Mouse (Mus musculus) mature B cell (primary cell): ENCODE measurements around the gene A530084C06Rik.

Experiments
- in situ Hi-C: fragments of 300-500 bp; cut with MboI; formaldehyde crosslinking; loops from 2 replicates; pipeline ENCODE4 v1.14.3; 2019

A530084C06Rik gene

DNA sequence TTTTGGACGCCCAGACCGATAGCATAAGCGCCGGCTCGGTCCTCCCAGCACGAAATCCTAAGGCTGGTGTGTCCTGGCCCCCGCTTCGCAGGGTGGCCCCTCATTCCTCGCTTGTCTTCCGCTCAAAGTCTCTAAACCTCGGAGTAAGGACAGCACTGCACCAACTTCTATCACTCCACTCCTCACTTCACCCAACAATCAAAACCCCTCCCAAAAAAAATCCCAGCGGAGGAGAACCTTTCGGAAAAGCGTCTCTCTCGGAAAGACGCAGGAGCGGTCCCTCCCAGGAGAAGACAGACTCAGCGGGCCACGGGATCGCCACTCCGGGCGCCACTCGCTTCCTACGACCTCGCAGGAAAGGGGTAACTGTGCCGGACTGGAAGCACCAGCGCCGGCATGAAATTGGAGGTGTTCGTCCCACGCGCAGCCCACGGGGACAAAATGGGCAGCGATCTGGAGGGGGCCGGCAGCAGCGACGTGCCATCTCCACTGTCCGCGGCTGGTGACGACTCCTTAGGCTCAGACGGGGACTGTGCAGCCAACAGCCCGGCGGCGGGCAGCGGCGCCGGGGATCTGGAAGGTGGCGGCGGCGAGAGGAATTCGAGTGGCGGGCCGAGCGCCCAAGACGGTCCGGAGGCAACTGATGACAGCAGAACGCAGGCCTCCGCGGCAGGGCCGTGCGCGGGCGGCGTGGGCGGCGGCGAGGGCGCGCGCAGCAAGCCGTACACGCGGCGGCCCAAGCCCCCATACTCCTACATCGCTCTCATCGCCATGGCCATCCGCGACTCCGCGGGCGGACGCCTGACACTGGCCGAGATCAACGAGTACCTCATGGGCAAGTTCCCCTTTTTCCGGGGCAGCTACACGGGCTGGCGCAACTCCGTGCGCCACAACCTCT is at the start of gene A530084C06Rik:
Gene A530084C06Rik, minus strand, starts transcription at position 813 of the 898 bp plus-strand sequence.
- in situ Hi-C loops, result no loop called here

DNA sequence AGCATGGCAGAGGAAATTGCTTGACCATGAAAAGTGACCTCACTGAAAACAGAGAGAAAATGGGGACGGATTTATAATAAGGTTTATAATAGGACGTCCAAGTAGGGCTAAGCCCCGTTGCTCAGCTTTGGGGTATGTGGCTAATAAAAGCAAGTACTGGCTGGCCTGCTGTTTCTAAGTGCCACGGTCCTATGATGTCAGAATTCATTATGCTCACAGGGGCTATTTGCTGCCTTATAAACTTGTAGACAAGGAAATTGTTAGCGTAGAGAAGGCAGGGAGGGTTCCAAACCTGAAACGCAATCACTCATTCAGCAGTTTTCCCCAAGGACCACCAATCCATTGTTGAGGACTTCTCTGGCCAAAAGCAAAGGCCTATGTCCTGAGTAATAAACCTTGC is 44.8 kb upstream of the A530084C06Rik start:
- in situ Hi-C loops, result loop anchor here (25.0 kb wide), 1 partner anchor 1042 kb away; no protein-coding TSS in a partner anchor

DNA sequence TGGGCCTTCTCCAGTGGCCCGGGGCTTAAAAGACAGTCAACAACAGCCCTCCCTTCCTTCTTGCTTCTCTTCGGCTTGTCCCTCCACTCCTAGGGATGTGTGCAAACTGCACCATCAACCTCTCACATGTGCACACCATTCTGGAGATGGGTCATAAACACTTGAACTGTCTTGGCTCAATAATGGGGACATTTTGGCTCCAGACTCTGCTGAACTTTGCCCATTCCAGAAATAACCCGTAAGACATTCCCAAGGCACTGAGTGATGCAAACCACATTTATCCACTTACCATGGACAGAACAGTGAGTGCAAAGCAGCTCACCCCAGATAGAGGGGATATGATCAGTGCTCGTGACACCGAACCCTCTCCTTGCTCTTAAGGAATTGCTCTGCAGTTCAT is 40.4 kb upstream of the A530084C06Rik start:
- in situ Hi-C loops, result no loop called here

- in situ Hi-C loops, result no loop called here
These were observed 28.2 kb upstream of the A530084C06Rik start for GRCm38 (mm10) chr13:31587341-31587740.

DNA sequence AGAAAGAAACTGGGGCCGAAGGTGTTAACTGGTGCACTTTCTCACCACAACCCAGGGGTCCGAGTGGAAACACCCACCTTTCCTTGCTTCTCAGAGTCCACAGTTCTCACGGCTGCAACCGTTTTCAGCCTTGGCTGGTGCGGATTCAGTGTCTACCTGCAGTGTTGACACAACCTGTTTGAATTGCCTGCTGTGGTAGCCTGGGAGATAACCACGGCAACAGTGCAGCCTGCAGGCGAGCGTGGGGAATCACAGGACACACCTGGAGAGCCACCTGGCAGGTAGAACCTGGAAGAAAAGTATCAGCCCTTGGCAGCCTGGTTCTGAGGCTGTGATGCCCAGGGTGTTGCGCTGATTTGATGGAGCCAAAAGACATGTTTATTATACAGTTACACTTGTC is 20.7 kb upstream of the A530084C06Rik start:
- in situ Hi-C loops, result no loop called here

DNA sequence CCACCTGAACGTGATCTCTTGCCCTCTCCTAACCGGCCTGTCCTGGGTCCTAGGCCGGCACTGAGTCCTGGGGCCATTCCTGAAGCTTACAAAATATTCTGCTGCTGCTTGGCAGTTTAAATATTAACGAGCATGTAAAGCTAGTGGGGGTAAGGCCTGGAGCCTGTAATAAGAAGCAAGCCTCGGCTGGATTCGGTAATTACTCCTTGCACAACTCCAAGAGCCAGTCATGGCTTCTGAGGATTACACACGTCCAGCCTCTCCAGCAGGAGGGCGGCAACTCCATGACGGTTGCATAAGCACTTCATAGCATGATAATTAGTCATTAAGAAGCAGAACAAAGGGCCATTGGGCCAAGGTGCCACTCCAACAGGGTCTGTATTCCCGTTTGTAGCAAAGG is 19.3 kb upstream of the A530084C06Rik start:
- in situ Hi-C loops, result no loop called here

GRCm38 (mm10) chr13:31577576-31577975 is 18.4 kb upstream of the A530084C06Rik start:
- in situ Hi-C loops, result no loop called here

DNA sequence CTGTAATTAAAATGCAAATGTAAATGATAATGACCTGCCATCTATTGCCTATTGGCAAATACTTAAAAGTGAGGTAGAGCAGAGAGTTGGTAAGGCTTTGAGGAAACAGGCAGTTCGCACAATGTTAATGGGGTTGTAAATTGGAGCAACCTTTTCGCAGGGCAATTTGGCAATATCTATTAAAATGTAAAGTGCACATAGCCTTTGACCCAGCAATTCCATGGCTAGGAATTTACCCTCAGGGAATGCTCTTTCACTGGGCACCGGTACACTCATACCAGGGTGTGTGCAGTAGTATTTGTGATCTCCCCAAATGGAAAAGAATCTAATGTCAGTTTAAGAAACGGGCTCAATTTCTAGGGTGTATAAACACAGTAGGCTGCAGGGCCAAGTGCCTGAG is 17.6 kb upstream of the A530084C06Rik start:
- in situ Hi-C loops, result no loop called here

DNA sequence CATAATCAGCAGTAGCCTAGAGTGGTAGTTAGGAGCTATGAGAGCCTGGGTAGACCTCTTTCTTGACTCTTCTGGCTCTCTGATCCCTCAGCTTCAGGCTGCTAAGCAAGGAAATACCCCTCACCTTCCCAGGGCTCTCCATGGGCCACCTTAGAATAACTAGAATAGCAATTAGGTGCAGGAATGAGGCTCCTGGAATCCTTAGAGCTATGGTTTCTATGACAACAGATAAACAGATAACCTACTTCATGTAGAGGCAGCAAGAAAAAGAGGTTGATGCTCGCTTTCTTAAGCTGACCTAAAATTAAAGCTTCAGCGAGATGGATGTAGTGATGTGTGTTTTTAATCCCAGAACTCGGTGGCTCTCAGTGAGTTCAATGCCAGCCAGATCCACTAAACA is 15.5 kb upstream of the A530084C06Rik start:
- in situ Hi-C loops, result no loop called here

GRCm38 (mm10) chr13:31572806-31573508 is 13.8 kb upstream of the A530084C06Rik start:
- in situ Hi-C loops, result no loop called here

DNA sequence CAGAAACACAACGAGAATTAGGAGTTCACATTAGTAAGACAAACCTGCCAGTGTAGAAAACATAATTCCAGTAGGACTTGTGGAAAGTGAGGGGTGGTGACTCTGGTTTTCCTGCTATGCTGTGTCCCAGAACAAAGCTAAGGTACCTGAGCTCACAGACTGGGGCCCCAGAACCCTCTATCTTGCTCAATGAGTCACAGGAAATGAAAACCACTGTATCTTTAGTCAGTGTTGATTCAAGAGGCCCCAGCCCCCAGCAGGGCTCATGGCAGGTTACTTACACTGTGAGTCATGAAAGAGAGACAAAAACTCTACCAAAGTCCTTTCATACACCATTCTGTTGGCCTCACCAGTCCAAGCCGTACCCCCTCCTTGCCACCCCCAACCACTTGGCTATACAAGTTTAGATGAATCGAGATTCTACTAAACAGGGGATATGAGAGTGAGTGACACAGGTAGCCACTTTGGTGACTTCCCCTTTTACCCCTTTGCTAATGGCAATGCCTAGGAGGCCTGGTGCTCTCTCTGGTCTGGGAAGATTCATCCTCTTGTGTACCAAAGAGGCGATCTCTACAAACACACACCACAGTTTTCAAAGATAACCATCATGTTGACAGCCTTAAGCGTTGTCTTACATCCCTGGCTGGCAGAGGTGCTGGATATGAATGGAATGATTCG is 8.6 kb upstream of the A530084C06Rik start:
- in situ Hi-C loops, result no loop called here

DNA sequence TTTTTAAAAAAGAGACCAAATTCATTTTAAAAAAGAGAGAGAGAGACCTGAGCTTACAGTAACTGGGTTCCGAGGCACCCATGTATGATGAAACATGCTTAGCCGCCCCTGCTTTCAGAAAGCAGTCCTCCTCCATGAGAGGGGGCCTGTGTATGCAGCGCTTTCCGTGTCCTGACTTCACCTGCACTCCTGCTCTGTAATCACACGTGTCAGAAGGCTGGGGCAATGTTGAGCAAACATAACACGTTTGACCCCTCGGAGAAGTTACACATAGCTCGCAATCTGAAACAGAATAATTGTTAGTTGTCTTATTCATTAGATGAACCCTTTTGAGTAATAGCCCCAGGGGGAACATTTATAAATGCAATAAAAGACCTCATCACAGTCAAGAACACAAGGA is 8.0 kb upstream of the A530084C06Rik start:
- in situ Hi-C loops, result no loop called here

DNA sequence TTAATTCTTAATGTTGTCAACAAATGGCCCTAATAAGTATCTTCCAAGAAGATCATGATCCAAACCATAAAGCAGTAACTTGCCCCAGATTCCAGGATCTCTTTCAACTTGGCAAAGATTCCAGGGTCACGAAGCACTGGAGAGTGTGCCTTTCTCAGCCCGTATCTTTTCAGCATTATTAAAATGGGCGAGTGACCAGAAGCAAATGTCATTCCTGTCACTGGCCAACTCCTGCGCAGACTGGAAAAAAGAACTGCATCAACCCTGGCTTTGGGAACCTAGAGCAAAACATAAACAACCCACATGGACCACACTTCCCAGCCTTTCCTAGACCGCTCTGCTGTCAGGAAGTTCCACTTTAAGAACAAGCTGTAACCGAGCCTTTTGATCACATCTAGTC is 5.3 kb upstream of the A530084C06Rik start:
- in situ Hi-C loops, result no loop called here

DNA sequence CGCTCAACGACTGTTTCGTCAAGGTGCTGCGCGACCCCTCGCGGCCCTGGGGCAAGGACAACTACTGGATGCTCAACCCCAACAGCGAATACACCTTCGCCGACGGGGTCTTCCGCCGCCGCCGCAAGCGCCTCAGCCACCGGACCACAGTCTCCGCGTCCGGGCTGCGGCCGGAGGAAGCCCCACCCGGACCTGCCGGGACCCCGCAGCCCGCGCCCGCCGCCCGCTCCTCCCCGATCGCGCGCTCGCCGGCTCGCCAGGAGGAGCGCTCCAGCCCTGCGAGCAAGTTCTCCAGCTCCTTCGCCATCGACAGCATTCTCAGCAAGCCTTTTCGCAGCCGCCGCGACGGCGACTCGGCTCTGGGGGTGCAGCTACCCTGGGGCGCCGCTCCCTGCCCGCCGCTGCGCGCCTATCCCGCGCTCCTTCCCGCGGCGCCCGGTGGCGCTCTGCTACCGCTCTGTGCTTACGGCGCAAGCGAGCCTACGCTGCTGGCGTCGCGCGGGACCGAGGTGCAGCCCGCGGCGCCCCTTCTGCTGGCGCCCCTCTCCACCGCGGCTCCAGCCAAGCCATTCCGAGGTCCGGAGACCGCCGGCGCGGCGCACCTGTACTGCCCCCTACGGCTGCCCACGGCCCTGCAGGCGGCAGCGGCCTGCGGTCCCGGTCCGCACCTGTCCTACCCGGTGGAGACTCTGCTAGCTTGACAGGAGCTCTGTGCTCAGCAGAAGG is 449 bp upstream of the A530084C06Rik start:
- in situ Hi-C loops, result no loop called here

DNA sequence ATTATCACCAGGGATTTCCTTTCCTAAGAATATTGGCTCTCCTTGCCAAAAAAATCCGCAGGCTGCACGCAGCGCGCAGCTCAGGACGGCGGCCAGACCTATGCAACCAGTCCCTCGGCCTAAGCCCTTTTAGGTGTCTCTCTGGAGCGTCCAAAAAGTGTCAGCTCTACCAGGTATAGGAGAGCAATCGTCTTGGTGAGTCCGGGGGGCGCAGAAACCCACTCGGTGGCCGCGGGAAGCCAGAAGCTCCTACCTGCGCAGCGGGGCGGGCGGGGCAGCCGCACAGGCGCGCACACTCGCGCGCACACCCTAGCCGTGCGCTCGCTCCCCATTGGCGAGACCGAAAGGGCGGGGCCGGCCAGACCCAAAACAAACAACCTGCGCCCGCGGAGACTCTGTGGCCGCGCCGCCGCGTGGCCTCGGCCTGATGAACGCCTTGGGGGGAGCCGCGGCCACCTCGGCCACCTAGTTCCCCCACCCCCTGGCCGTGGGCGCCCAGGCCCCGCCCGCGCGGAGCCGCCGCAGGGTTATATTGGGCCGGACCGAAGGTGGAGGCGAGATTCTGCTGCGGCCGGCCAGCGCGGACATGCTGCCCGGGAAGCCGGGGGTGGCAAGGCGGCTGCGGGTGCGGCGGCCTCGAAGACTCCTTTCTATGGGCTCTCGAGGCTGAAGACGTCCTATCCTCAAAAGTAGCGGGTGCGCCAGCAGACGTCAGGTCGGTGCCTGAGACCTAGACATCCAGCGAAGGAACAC is 1.2 kb downstream of the A530084C06Rik start:
- in situ Hi-C loops, result no loop called here

DNA sequence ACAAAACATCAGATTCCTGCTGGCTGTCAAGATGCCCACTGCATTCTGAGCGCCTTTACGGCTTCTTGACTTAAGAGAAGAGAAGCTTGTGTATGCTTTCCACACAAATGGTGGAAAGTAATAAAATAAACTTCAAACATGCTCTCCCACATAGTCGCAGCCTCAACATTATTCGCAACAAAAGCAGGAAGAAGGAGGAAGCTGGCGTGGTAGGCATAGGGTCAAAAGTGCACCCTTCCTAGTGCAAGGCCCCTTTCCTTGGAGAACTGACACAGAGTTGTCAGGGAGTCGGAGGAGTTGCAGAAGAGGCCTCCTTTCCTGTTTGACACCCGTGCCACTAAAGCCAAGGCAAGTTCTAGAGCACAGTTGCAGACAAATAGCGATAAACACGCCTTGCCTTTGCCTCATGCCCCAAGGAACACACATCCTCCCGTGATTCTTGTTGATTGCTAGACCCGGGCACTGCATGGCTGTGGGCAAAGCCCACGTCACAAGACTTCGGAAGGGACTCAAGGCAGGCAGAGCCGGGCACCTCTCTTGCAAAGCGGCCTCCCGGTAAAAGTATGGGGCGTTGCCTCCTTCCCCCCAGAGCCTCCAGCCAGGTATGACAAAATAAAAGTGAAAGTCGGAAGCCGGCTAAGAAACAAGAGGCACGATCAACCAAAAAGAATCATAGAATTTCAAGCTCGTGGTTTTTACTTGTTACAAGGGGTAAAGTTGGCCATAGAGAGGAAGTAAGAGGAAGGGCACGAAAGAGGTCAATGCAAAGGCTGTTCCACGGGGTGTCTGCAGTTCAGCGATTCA is 2.0 kb downstream of the A530084C06Rik start:
- in situ Hi-C loops, result no loop called here

DNA sequence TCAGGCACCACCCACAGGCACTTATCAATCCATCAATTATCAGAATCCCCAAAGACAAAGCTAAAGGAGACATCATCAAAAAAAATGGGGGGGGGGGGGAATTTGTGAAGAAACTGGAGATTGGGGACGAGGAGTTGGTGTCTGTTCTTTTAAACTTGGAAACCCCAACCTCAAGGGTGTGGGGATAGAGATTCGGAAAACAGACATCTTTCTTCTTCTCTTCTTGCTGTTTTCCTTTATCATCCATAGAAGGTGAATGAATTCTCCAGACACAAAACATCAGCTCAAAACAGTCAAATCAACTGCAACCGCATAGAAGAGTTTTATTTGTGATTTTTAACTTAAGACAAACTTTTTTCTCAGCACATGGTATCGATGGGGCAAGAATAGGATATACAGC is 3.3 kb downstream of the A530084C06Rik start, which contains the start of gene Foxq1:
Gene Foxq1, plus strand, starts transcription at position 301 of the 400 bp plus-strand sequence.
- in situ Hi-C loops, result no loop called here

DNA sequence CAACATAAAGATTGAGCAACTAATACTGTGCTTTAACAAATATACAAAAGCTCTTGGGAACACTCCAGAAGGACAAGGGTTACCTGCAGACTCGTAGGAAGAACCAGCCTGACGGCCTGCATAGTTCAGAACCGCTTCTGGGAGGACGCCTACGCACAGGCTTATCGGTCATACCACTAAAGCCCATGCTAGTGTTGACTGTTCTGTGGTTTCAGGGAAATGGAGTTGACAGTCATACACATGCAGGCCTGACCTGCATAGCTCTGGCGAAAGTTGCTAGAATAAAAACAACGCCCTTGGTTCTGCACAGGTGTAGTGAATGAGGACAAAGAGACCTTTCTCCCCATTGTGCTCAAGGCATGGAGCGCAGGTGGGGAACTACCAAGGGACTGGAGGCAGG is 11.5 kb downstream of the A530084C06Rik start:
- in situ Hi-C loops, result no loop called here

DNA sequence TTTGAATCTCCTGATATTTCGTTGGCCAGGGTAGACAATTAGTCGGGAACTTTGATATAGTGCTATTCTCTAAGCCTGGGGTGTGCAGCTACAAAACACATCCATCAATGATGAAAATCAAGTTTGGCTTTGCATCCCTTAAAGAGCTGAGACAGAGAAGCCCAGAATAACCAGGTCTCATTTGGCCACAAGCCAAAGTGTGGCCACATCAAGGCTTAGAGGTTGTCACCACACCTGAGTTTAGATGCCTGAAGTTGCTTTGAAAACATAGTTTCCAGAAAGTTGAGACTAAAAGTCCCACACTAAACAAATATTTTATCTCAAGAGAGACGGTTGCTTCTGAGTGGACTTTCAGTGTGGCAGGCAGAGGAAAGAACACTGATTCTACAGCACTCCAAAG is 11.9 kb downstream of the A530084C06Rik start:
- in situ Hi-C loops, result no loop called here

DNA sequence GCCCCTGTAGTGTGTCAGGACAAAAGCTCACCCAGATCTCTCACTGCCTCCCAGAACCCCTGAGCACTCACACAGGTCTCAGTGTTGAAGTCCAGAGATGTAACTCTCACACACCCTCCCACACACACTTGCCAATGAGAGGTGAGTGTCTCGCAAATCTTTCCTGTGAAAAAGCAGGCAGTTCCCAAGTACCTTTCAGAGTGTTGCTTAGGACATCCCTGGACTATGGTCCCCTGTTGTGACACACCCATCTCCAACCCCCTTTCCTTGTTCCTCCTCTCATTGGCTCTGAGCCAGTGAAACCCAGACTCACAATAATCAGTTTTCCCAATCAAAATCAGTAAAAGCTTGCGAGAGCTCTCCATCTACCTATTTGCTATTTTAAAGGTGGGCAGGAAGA is 12.3 kb downstream of the A530084C06Rik start:
- in situ Hi-C loops, result no loop called here
